Mouse (Mus musculus) G1E (cell line): ENCODE results near the gene Sugp2.

Experiments used
- CTCF ChIP-seq: IDR thresholded peaks from 2 replicates; pipeline ENCODE4 v1.5.1; 2012; ENCODE audit warnings: low read depth, low read length, inconsistent platforms, mixed read lengths
- GATA1 ChIP-seq: IDR thresholded peaks from 2 replicates; pipeline ENCODE4 v1.6.1; 2012; ENCODE audit warnings: borderline replicate concordance, low read length, inconsistent platforms, mixed read lengths
- POLR2AphosphoS5 ChIP-seq: IDR thresholded peaks from 2 replicates; pipeline ENCODE4 v1.6.1; 2012; ENCODE audit warnings: low read depth, low read length, inconsistent platforms; ENCODE audit not compliant: insufficient replicate concordance
- TAL1 ChIP-seq: conservative IDR thresholded peaks from 2 replicates; pipeline ENCODE4 v1.6.1; 2012; ENCODE audit warnings: low read depth, low read length, inconsistent platforms, mixed read lengths

DNA sequence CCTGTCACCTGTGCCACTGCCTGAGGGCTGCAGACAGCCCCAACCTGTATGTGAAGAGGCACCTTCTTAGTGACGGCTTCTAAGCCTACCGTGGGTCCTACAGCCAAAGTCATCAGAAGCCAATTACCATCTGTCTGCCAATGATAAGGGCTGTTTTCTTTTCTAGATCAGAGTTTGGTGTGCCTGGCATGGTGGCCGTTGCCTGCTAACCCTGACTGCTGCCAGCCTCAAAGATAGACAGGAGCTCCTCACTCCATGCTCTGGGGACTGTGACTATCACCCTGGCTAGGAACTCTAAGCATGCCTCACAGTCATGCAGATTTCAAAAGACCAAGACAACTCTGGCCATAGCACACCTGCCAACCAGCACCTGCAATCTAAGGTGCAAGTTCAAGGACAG, 32.6 kb upstream of the Sugp2 start:
- TF ChIP-seq CTCF, result no peak
- TF ChIP-seq TAL1, result peak; percentile 76
- TF ChIP-seq GATA1, result no peak
- TF ChIP-seq POLR2AphosphoS5, result no peak
